Mouse (Mus musculus) spleen, adult 12 weeks (tissue): Measurements from ENCODE around the gene Diras1.

Experiments used
- DNase-seq: peaks from one replicate; pipeline ENCODE4 v3.0.0; 2022; ENCODE audit warnings: low spot score

Diras1 gene

DNA sequence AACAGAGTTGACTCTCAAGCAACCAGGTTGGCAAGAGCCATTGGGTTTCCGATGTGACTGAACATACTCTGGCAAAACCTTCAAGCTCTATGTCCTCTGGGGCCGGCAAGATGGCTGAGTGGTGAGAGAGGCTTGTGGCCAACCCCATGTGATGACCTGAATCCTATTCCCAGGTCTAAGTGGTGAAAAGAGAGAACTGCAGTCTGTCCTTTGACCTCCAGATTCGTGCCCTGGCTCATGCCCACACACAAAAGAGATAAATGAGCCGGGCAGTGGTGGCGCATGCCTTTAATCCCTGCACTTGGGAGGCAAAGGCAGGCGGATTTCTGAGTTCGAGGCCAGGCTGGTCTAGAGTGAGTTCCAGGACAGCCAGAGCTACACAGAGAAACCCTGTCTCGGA lies 55.3 kb downstream of the Diras1 start:
- DNase-seq: no peak
